Mouse (Mus musculus): ENCODE measurements around the gene Ankrd9. TPM values are rescaled to one million over a fixed set of nuclear protein-coding genes. Genes with fewer than 3 reads are reported as not detected.

Ankrd9 gene
- 38.1 TPM for polyA plus RNA-seq (2014; fragmentation: Illumina TruSeq; extraction: RNeasy Lipid Tissue Mini Kit (QIAGEN cat#74804); ENCODE audit: low read depth, low replicate concordance)

DNA sequence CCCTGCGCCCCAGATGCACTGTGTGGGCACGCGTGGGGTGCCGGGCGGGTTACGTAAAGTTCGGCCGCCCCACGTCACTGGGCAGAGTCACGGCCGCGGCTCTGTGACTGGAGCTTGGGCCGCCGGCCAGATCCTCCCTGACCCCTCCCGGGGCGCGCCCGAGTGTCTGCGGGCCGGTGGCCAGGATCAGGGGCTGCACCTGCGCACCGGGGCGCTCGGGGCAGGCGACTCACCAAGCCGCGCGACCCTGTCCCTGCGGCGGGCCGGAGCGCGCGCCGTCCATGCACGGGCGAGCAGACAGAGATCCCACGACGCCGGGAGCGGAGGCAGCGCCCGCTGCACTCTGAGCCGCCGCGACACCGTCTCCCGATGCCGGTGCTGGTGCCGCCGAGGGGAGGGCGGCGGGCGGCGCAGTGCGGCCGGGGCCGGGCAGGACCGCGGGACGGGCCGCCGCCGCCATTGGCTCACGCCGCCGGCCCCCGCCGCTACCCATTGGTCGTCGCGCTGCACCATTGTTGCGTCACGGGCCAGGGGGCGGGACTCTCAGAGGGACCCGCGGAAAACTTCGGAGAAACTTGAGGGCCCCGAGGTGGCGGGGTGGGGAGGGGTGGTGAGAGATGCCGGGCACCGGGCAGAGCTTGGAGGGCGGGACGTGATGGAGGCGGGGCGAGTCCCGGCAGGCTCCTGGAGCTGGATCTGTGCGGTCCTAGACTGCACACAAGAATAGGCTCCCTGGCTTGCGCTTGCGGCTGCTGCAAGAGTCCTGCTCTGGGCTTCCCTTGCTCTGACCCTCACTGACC, at the start of gene Ankrd9:
Gene Ankrd9, minus strand, starts transcription at position 434 of the 800 bp plus-strand sequence.

Other genes with a start within 250 kb of the Ankrd9 start
- 20.9 TPM for gene Wdr20, start 241.1 kb downstream of the Ankrd9 start, polyA plus RNA-seq (2014; fragmentation: Illumina TruSeq; extraction: RNeasy Lipid Tissue Mini Kit (QIAGEN cat#74804); ENCODE audit: low read depth, low replicate concordance)
- gene Mok, start 138.1 kb downstream of the Ankrd9 start, polyA plus RNA-seq (2014; fragmentation: Illumina TruSeq; extraction: RNeasy Lipid Tissue Mini Kit (QIAGEN cat#74804); ENCODE audit: low read depth, low replicate concordance) = 0.68 TPM
- 7.3 TPM for gene Zfp839, start 128.8 kb downstream of the Ankrd9 start, polyA plus RNA-seq (2014; fragmentation: Illumina TruSeq; extraction: RNeasy Lipid Tissue Mini Kit (QIAGEN cat#74804); ENCODE audit: low read depth, low replicate concordance)
- gene Cinp, start 89.9 kb downstream of the Ankrd9 start, polyA plus RNA-seq (2014; fragmentation: Illumina TruSeq; extraction: RNeasy Lipid Tissue Mini Kit (QIAGEN cat#74804); ENCODE audit: low read depth, low replicate concordance) = 29.1 TPM
- 4.5 TPM for gene Tecpr2, start 89.8 kb downstream of the Ankrd9 start, polyA plus RNA-seq (2014; fragmentation: Illumina TruSeq; extraction: RNeasy Lipid Tissue Mini Kit (QIAGEN cat#74804); ENCODE audit: low read depth, low replicate concordance)
- gene Rcor1, start 60.3 kb upstream of the Ankrd9 start, polyA plus RNA-seq (2014; fragmentation: Illumina TruSeq; extraction: RNeasy Lipid Tissue Mini Kit (QIAGEN cat#74804); ENCODE audit: low read depth, low replicate concordance) = 12.1 TPM
- gene Traf3, start 187.3 kb upstream of the Ankrd9 start, polyA plus RNA-seq (2014; fragmentation: Illumina TruSeq; extraction: RNeasy Lipid Tissue Mini Kit (QIAGEN cat#74804); ENCODE audit: low read depth, low replicate concordance) = 9.7 TPM
- not detected for gene 4930595D18Rik, start 205.5 kb upstream of the Ankrd9 start, polyA plus RNA-seq (2014; fragmentation: Illumina TruSeq; extraction: RNeasy Lipid Tissue Mini Kit (QIAGEN cat#74804); ENCODE audit: low read depth, low replicate concordance)

All from heart, adult 10 weeks (tissue).